Mouse (Mus musculus): ENCODE measurements at regions not wholly inside any gene's neighbourhood (a gene's known extent, or its start where the extent isn't known, plus 50 kb on each side); places are given as distances from the start of the nearest gene placed in this dataset.

GRCm38 (mm10) chr17:88195893-88196292, 130.8 kb upstream of the Fbxo11 start:
- Histone ChIP-seq H3K4me1 (ENCODE audit: control insufficient read depth, insufficient read depth, low read length) (peaks cover 23% of the 10 kb centered on the region), H3K4me3 (ENCODE audit: insufficient read depth, low read length) (no peak overlapping the region), H3K27ac (ENCODE audit: insufficient read depth, low read depth, low read length) (no peak overlapping the region)
- TF ChIP-seq CTCF (IDR thresholded peaks at IDR 0.05; ENCODE audit: low read depth, low read length) (no peak), POLR2A (IDR thresholded peaks at IDR 0.05; ENCODE audit: borderline replicate concordance, low read depth, low read length) (no peak)

DNA sequence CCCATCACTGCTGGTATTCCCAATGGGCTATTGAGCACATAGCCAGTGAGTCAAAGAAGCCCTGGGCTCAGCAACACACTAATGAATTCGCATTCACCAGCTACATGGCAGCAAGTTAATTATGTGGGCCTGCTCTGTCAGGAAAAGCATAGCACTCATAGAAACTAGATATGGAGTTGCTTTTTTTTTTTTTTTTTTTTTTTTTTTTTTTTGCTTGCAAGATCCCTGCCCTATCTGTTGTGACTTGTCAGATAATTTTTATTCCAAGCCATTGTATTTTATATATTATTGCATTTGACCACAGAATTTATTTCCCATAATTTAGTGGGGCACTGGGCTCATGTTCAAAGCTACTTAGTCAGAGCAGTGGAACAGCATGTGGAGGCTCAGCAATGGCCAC, 131.2 kb upstream of the Fbxo11 start:
- TF ChIP-seq CTCF (IDR thresholded peaks at IDR 0.05; ENCODE audit: low read depth, low read length) (no peak), POLR2A (IDR thresholded peaks at IDR 0.05; ENCODE audit: borderline replicate concordance, low read depth, low read length) (no peak)
- H3K4me3 ChIP-seq (ENCODE audit: insufficient read depth, low read length): no peak overlapping the region
- peaks cover 18% of the 10 kb centered on the region for H3K4me1 ChIP-seq (ENCODE audit: control insufficient read depth, insufficient read depth, low read length)
- H3K27ac ChIP-seq (ENCODE audit: insufficient read depth, low read depth, low read length): no peak overlapping the region

- H3K4me1 ChIP-seq (ENCODE audit: control insufficient read depth, insufficient read depth, low read length): peaks cover 12% of the 10 kb centered on the region
- no peak overlapping the region for H3K4me3 ChIP-seq (ENCODE audit: insufficient read depth, low read length)
- TF ChIP-seq CTCF (IDR thresholded peaks at IDR 0.05; ENCODE audit: low read depth, low read length) (no peak), POLR2A (IDR thresholded peaks at IDR 0.05; ENCODE audit: borderline replicate concordance, low read depth, low read length) (no peak)
- H3K27ac ChIP-seq (ENCODE audit: insufficient read depth, low read depth, low read length): no peak overlapping the region
Measured at GRCm38 (mm10) chr17:88197381-88197780, 132.3 kb upstream of the Fbxo11 start.

GRCm38 (mm10) chr17:88201249-88201970, 136.3 kb upstream of the Fbxo11 start:
- Histone ChIP-seq H3K27ac (ENCODE audit: insufficient read depth, low read depth, low read length) (no peak overlapping the region), H3K4me1 (ENCODE audit: control insufficient read depth, insufficient read depth, low read length) (no peaks in the 10 kb centered on the region), H3K4me3 (ENCODE audit: insufficient read depth, low read length) (no peak overlapping the region)
- TF ChIP-seq CTCF (IDR thresholded peaks at IDR 0.05; ENCODE audit: low read depth, low read length) (no peak), POLR2A (IDR thresholded peaks at IDR 0.05; ENCODE audit: borderline replicate concordance, low read depth, low read length) (no peak)

DNA sequence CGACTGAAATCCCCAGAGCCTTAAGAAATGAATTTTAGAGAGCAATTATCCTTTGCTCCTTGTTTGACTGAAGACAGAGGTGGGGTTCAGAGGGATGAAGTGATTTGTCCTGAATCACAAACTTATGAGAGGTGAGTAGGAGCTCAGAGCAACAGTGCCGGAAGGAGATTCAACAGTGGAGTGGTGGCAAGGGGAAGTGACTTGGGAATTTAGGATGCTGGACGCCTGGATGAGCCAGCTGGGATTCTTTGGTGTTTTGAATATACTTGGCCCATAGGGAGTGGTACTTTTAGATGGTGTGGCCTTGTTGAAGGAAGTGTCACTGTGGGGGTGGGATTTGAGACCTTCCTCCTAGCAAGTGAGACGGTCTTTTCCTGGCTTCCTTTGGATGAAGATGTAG, 137.1 kb upstream of the Fbxo11 start:
- Histone ChIP-seq H3K4me1 (ENCODE audit: control insufficient read depth, insufficient read depth, low read length) (no peaks in the 10 kb centered on the region), H3K27ac (ENCODE audit: insufficient read depth, low read depth, low read length) (no peak overlapping the region), H3K4me3 (ENCODE audit: insufficient read depth, low read length) (no peak overlapping the region)
- TF ChIP-seq CTCF (IDR thresholded peaks at IDR 0.05; ENCODE audit: low read depth, low read length) (no peak), POLR2A (IDR thresholded peaks at IDR 0.05; ENCODE audit: borderline replicate concordance, low read depth, low read length) (no peak)

GRCm38 (mm10) chr17:88209565-88209964, 144.5 kb upstream of the Fbxo11 start:
- H3K27ac ChIP-seq (ENCODE audit: insufficient read depth, low read depth, low read length): no peak overlapping the region
- H3K4me3 ChIP-seq (ENCODE audit: insufficient read depth, low read length): no peak overlapping the region
- 0 out of 2 replicates have a peak, but pooled peaks cover 2% of the 10 kb centered on the region for H3K4me1 ChIP-seq (ENCODE audit: control insufficient read depth, insufficient read depth, low read length)
- no peak for TF ChIP-seq POLR2A (IDR thresholded peaks at IDR 0.05; ENCODE audit: borderline replicate concordance, low read depth, low read length)
- TF ChIP-seq CTCF (IDR thresholded peaks at IDR 0.05; ENCODE audit: low read depth, low read length): no peak

DNA sequence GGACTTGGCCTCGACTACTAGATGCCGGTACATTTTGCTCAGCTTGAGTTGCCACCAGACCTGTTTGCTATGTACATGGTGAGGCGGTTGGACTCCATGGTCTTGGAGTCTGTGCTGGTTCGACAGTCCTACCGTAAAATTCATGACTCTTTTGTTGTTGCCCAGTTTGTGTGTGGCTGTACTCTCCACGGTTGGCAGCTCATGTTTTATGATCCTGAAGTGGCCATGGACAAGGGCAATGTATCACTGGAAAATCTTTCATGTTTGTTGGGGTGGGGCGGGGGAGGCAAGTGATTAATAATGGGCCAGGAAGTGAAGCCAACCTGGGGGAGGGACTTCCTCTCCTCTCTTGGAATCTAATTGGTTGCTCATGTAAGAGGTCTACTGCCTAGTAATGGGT, 147.0 kb upstream of the Fbxo11 start:
- Histone ChIP-seq H3K27ac (ENCODE audit: insufficient read depth, low read depth, low read length) (no peak overlapping the region), H3K4me3 (ENCODE audit: insufficient read depth, low read length) (no peak overlapping the region), H3K4me1 (ENCODE audit: control insufficient read depth, insufficient read depth, low read length) (0 out of 2 replicates have a peak, but pooled peaks cover 2% of the 10 kb centered on the region)
- TF ChIP-seq CTCF (IDR thresholded peaks at IDR 0.05; ENCODE audit: low read depth, low read length) (no peak), POLR2A (IDR thresholded peaks at IDR 0.05; ENCODE audit: borderline replicate concordance, low read depth, low read length) (no peak)

DNA sequence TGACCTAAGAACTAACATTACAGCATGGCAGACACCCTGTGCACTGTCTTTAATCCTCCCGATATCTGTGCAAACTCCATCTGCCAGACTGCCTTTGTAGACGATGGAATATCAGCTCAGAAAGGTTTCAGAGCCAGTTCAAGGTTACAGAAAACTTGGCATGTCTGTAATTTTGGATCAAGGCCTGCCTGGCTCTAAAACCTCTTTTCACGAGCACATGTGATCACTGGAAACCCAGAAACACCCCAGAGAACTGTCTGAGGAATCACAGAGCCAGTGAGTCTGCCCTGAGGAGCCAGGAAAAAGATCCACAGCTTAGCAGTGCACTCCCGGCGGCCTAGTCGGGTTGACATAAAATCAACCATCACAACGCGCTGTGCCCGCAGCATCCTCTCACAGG, 149.7 kb upstream of the Fbxo11 start:
- 0 out of 2 replicates have a peak, but pooled peaks cover 5% of the 10 kb centered on the region for H3K4me1 ChIP-seq (ENCODE audit: control insufficient read depth, insufficient read depth, low read length)
- no peak overlapping the region for H3K27ac ChIP-seq (ENCODE audit: insufficient read depth, low read depth, low read length)
- no peak overlapping the region for H3K4me3 ChIP-seq (ENCODE audit: insufficient read depth, low read length)
- TF ChIP-seq POLR2A (IDR thresholded peaks at IDR 0.05; ENCODE audit: borderline replicate concordance, low read depth, low read length): no peak
- TF ChIP-seq CTCF (IDR thresholded peaks at IDR 0.05; ENCODE audit: low read depth, low read length): no peak

- Histone ChIP-seq H3K4me1 (ENCODE audit: control insufficient read depth, insufficient read depth, low read length) (0 out of 2 replicates have a peak, but pooled peaks cover 3% of the 10 kb centered on the region), H3K27ac (ENCODE audit: insufficient read depth, low read depth, low read length) (no peak overlapping the region), H3K4me3 (ENCODE audit: insufficient read depth, low read length) (no peak overlapping the region)
- TF ChIP-seq CTCF (IDR thresholded peaks at IDR 0.05; ENCODE audit: low read depth, low read length): no peak
- TF ChIP-seq POLR2A (IDR thresholded peaks at IDR 0.05; ENCODE audit: borderline replicate concordance, low read depth, low read length): no peak
Measured at GRCm38 (mm10) chr17:88222379-88222955, 157.4 kb upstream of the Fbxo11 start.

DNA sequence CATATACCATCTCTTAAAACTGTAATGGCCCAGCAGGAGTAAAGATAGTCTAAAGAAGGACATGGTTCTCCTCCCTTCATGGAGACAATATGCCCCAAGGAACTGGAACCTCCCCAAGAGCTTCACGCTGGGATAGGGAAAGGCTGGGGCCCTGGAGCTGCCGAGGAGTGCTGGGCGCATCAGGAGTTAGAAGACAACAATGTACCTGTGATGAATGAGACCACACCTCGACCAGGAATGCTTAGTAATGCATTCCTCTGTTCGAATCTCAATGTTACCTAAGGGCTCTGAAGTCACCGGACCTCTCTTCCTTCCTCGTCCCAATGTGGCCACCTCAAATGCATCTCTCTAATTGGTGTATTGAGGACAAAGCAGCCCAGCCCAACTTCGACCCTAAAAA, 175.4 kb upstream of the Fbxo11 start:
- Histone ChIP-seq H3K4me3 (ENCODE audit: insufficient read depth, low read length) (no peak overlapping the region), H3K27ac (ENCODE audit: insufficient read depth, low read depth, low read length) (no peak overlapping the region), H3K4me1 (ENCODE audit: control insufficient read depth, insufficient read depth, low read length) (no peaks in the 10 kb centered on the region)
- no peak for TF ChIP-seq CTCF (IDR thresholded peaks at IDR 0.05; ENCODE audit: low read depth, low read length)
- no peak for TF ChIP-seq POLR2A (IDR thresholded peaks at IDR 0.05; ENCODE audit: borderline replicate concordance, low read depth, low read length)
